Mouse (Mus musculus) forebrain, embryonic 13.5 days (tissue): ENCODE data around the gene Eng. TPM values are rescaled to one million over a fixed set of nuclear protein-coding genes. Genes with fewer than 3 reads are reported as not detected.

Experiments
- ATAC-seq: fragments of 200-750 bp; cut with Nextera tagmentation; 2 replicates; pipeline ENCODE4 v1.8.0; 2017
- H3K27ac ChIP-seq: fragments of 300-500 bp; sonication (generic); 2 replicates; pipeline ENCODE4 v1.5.1; 2015; ENCODE audit warnings: inconsistent platforms, mild to moderate bottlenecking, moderate library complexity
- H3K27me3 ChIP-seq: fragments of 300-500 bp; sonication (generic); 2 replicates; pipeline ENCODE4 v1.6.1; 2015; ENCODE audit warnings: mild to moderate bottlenecking, inconsistent platforms
- H3K36me3 ChIP-seq: fragments of 300-500 bp; sonication (generic); 2 replicates; pipeline ENCODE4 v1.6.1; 2015; ENCODE audit warnings: mild to moderate bottlenecking, inconsistent platforms; ENCODE audit not compliant: poor library complexity, severe bottlenecking
- H3K4me1 ChIP-seq: fragments of 300-500 bp; sonication (generic); 2 replicates; pipeline ENCODE4 v1.6.1; 2015; ENCODE audit warnings: inconsistent platforms
- H3K4me2 ChIP-seq: fragments of 300-500 bp; sonication (generic); 2 replicates; pipeline ENCODE4 v1.6.1; 2015; ENCODE audit warnings: inconsistent platforms, mild to moderate bottlenecking, moderate library complexity
- H3K4me3 ChIP-seq: fragments of 300-500 bp; sonication (generic); 2 replicates; pipeline ENCODE4 v1.5.1; 2015; ENCODE audit warnings: mild to moderate bottlenecking, inconsistent platforms
- H3K9ac ChIP-seq: fragments of 300-500 bp; sonication (generic); 2 replicates; pipeline ENCODE4 v1.6.1; 2015; ENCODE audit warnings: mild to moderate bottlenecking, inconsistent platforms
- H3K9me3 ChIP-seq: fragments of 300-500 bp; sonication (generic); replicated peaks from 2 replicates; pipeline ENCODE4 v1.6.1; 2016; ENCODE audit warnings: inconsistent platforms
- WGBS: fragments of 180-500 bp; shearing (Covaris S2); methylation state at CpG from one replicate; pipeline ENCODE4 v1.1.7; 2015; 5-methylcytosine and 5-hydroxymethylcytosine counted together
- polyA plus RNA-seq: library from polyadenylated mRNA; unstranded; fragments of >200 nt; fragmentation: Nextera tagmentation; extraction: Ambion mirVana; gene quantifications from 2 replicates; pipeline ENCODE4 v1.2.1, GENCODE M21; 2015

Eng gene
- polyA plus RNA-seq = 20.4 and 21.2 TPM in 2 replicates

- Histone ChIP-seq H3K27ac (no peak within 1 kb of the TSS), H3K9ac (no peak within 1 kb of the TSS), H3K36me3 (no peaks in the 10 kb centered on the region), H3K4me1 (no peaks in the 10 kb centered on the region), H3K27me3 (no peaks in the 10 kb centered on the region), H3K4me3 (peak within 1 kb of the TSS; percentile 7; the same call in 1 of the 2 replicates), H3K4me2 (no peak within 1 kb of the TSS), H3K9me3 (no peaks in the 10 kb centered on the region)
- ATAC-seq = no peak
- 66% methylated on average over 31 of the region's 31 CpGs for WGBS
Measured at GRCm38 (mm10) chr2:32646379-32647056, at the start of gene Eng. Eng (plus strand) TSS chr2:32646595.

GRCm38 (mm10) chr2:32596725-32597124, 49.7 kb upstream of the Eng start:
- 81% methylated on average over 13 of the region's 13 CpGs for WGBS
- no peaks in the 10 kb centered on the region for H3K27me3 ChIP-seq
- no peak overlapping the region for H3K4me3 ChIP-seq
- 0 out of 2 replicates have a peak, but pooled peaks cover 5% of the 10 kb centered on the region for H3K36me3 ChIP-seq
- H3K4me2 ChIP-seq = no peak overlapping the region
- H3K9ac ChIP-seq = no peak overlapping the region
- no peak for ATAC-seq
- H3K27ac ChIP-seq = peak overlapping the region; percentile 69; the same call in 1 of the 2 replicates
- H3K9me3 ChIP-seq = no peaks in the 10 kb centered on the region
- H3K4me1 ChIP-seq = 0 out of 2 replicates have a peak, but pooled peaks cover 5% of the 10 kb centered on the region

- H3K4me3 ChIP-seq = no peak overlapping the region
- WGBS = 93% methylated on average over 5 of the region's 5 CpGs
Measured at GRCm38 (mm10) chr2:32597248-32597647, 49.1 kb upstream of the Eng start.

GRCm38 (mm10) chr2:32597699-32598098, 48.7 kb upstream of the Eng start:
- Histone ChIP-seq H3K4me3 (no peak overlapping the region), H3K27ac (no peak overlapping the region), H3K4me2 (no peak overlapping the region), H3K9ac (no peak overlapping the region), H3K4me1 (peaks cover 9% of the 10 kb centered on the region; the same call in 1 of the 2 replicates), H3K36me3 (0 out of 2 replicates have a peak, but pooled peaks cover 5% of the 10 kb centered on the region), H3K27me3 (no peaks in the 10 kb centered on the region), H3K9me3 (no peaks in the 10 kb centered on the region)
- 94% methylated on average over 5 of the region's 5 CpGs for WGBS
- ATAC-seq = no peak

More at GRCm38 (mm10) chr2:32597248-32597647, 49.1 kb upstream of the Eng start:
- no peaks in the 10 kb centered on the region for H3K9me3 ChIP-seq
- H3K27me3 ChIP-seq = no peaks in the 10 kb centered on the region
- 0 out of 2 replicates have a peak, but pooled peaks cover 5% of the 10 kb centered on the region for H3K36me3 ChIP-seq
- 0 out of 2 replicates have a peak overlapping the region, but pooled peaks have one; percentile 69 for H3K27ac ChIP-seq
- H3K9ac ChIP-seq = no peak overlapping the region
- ATAC-seq = no peak
- H3K4me1 ChIP-seq = 0 out of 2 replicates have a peak, but pooled peaks cover 5% of the 10 kb centered on the region
- H3K4me2 ChIP-seq = no peak overlapping the region

- Histone ChIP-seq H3K9ac (no peak overlapping the region), H3K9me3 (no peaks in the 10 kb centered on the region), H3K4me2 (no peak overlapping the region), H3K4me3 (no peak overlapping the region), H3K27me3 (no peaks in the 10 kb centered on the region), H3K4me1 (peaks cover 9% of the 10 kb centered on the region; the same call in 1 of the 2 replicates), H3K36me3 (0 out of 2 replicates have a peak, but pooled peaks cover 5% of the 10 kb centered on the region), H3K27ac (no peak overlapping the region)
- ATAC-seq = no peak
- 86% methylated on average over 8 of the region's 8 CpGs for WGBS
Measured at GRCm38 (mm10) chr2:32598506-32598905, 47.9 kb upstream of the Eng start.

GRCm38 (mm10) chr2:32599409-32599808, 47.0 kb upstream of the Eng start, which contains the start of gene St6galnac6:
St6galnac6 (plus strand) TSS chr2:32599709.
- 85% methylated on average over 3 of the region's 3 CpGs for WGBS
- Histone ChIP-seq H3K9ac (no peak within 1 kb of the TSS), H3K4me3 (no peak within 1 kb of the TSS), H3K36me3 (0 out of 2 replicates have a peak, but pooled peaks cover under 1% of the 10 kb centered on the region), H3K9me3 (no peaks in the 10 kb centered on the region), H3K27ac (no peak within 1 kb of the TSS), H3K4me1 (peaks cover 9% of the 10 kb centered on the region; the same call in 1 of the 2 replicates), H3K27me3 (no peaks in the 10 kb centered on the region), H3K4me2 (no peak within 1 kb of the TSS)
- ATAC-seq = no peak

- Histone ChIP-seq H3K36me3 (no peaks in the 10 kb centered on the region), H3K4me1 (peaks cover 7% of the 10 kb centered on the region; the same call in 1 of the 2 replicates), H3K9ac (no peak overlapping the region), H3K4me3 (no peak overlapping the region), H3K27ac (no peak overlapping the region), H3K9me3 (no peaks in the 10 kb centered on the region), H3K27me3 (no peaks in the 10 kb centered on the region), H3K4me2 (no peak overlapping the region)
- no peak for ATAC-seq
- WGBS = 48% methylated on average over 7 of the region's 8 CpGs
Measured at GRCm38 (mm10) chr2:32601417-32602065, 44.9 kb upstream of the Eng start.

- Histone ChIP-seq H3K27ac (no peak overlapping the region), H3K4me3 (peak overlapping the region; percentile 26), H3K4me1 (peaks cover 4% of the 10 kb centered on the region; the same call in 1 of the 2 replicates), H3K9ac (no peak overlapping the region), H3K27me3 (no peaks in the 10 kb centered on the region), H3K36me3 (no peaks in the 10 kb centered on the region), H3K9me3 (no peaks in the 10 kb centered on the region), H3K4me2 (peak overlapping the region; percentile 53)
- ATAC-seq = no peak
- 0% methylated on average over 11 of the region's 11 CpGs for WGBS
Measured at GRCm38 (mm10) chr2:32602600-32603054, 43.8 kb upstream of the Eng start.

- Histone ChIP-seq H3K36me3 (no peaks in the 10 kb centered on the region), H3K4me2 (no peak overlapping the region), H3K27ac (no peak overlapping the region), H3K9ac (no peak overlapping the region), H3K4me3 (no peak overlapping the region), H3K9me3 (no peaks in the 10 kb centered on the region), H3K4me1 (peaks cover 15% of the 10 kb centered on the region), H3K27me3 (no peaks in the 10 kb centered on the region)
- WGBS = 43% methylated on average over 10 of the region's 10 CpGs
- ATAC-seq = no peak
Measured at GRCm38 (mm10) chr2:32604631-32605030, 41.8 kb upstream of the Eng start.

GRCm38 (mm10) chr2:32606161-32607142, 39.9 kb upstream of the Eng start:
- ATAC-seq = peak; percentile 90
- H3K9ac ChIP-seq = peak overlapping the region; percentile 78
- no peak overlapping the region for H3K27ac ChIP-seq
- no peaks in the 10 kb centered on the region for H3K27me3 ChIP-seq
- H3K36me3 ChIP-seq = no peaks in the 10 kb centered on the region
- H3K4me3 ChIP-seq = peak overlapping the region; percentile 63
- no peaks in the 10 kb centered on the region for H3K9me3 ChIP-seq
- peak overlapping the region; percentile 83 for H3K4me2 ChIP-seq
- H3K4me1 ChIP-seq = peaks cover 23% of the 10 kb centered on the region
- WGBS = 14% methylated on average over 46 of the region's 55 CpGs

GRCm38 (mm10) chr2:32607262-32607947, 39.0 kb upstream of the Eng start:
- Histone ChIP-seq H3K4me3 (peak overlapping the region; percentile 63), H3K4me2 (peak overlapping the region; percentile 83), H3K27ac (no peak overlapping the region), H3K27me3 (no peaks in the 10 kb centered on the region), H3K9me3 (no peaks in the 10 kb centered on the region), H3K36me3 (no peaks in the 10 kb centered on the region), H3K4me1 (peaks cover 22% of the 10 kb centered on the region), H3K9ac (peak overlapping the region; percentile 78)
- ATAC-seq = peak; percentile 54
- WGBS = 6% methylated on average over 34 of the region's 34 CpGs
